Mouse (Mus musculus) liver, adult 2 months (tissue): ENCODE data around the gene Tmem119.

Experiments
- CTCF ChIP-seq: fragments of 200-500 bp; IDR thresholded peaks from 2 replicates; pipeline ENCODE4 v1.5.1; 2011; ENCODE audit warnings: low read depth, low read length, control low read depth
- POLR2A ChIP-seq: fragments of 200-500 bp; IDR thresholded peaks from 2 replicates; pipeline ENCODE4 v1.6.1; 2011; ENCODE audit warnings: low read length, control low read depth; ENCODE audit not compliant: insufficient read depth; ENCODE audit errors: extremely low read depth

DNA sequence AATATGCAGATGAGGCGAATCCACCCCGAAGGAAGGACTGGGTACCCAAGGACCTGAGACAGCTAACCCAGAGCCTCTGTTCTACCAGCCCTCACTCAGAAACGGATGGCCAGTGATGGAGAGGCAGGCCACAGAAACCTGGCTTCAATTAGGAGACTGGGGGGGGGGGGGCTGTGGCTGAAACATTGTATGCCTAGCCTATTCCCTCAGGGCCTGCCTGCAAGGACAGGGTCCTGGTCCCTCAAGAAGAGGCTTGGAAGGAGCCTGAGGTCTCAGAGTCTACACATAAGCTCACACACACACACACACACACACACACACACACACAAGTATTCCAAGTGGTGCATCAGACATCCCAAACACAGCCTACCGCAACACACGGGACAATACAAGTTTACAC lies 625 bp downstream of the Tmem119 start:
- TF ChIP-seq CTCF (no peak), POLR2A (no peak)
